In the genomic region with DNA sequence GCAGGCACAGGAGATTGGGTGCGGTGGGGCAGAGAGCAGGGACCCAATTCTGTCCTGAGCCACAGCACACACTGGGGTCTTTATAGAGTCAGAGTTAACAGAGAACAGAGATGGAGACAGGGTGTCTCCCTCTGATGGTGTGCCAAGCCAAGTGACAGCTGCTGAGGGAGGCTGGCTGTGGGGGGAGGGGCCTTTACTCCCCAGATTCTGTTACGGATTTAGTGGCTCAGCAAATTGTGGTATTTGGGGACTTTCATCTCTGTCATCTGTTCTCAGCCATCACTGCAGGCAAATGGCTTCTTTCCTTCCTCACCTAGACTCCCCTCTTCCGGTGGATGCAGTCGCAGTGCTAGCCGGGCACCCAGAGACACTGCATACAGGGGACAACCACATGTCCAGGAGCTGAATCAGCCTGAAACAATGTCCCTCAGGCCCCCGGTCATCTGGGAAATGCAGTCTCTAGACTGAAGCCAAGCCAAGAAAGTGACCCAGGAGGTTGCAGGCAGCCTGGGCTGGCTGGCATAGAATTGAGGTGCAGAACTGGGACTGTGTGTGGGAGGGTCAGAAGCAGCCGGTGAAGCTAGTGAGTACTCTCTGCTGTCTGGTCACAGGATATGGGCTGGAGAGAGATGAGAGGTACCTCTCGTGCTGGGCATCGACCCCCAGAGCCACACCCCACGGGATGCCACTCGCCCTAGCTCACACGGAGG, we compare ENCODE assay signal across 8 mouse cellular contexts. TPM values are rescaled to one million over a fixed set of nuclear protein-coding genes. Genes with fewer than 3 reads are reported as not detected.
DNase-seq lines count a peak whose midpoint lies in the region; ATAC-seq and TF ChIP-seq lines count a peak whose summit lies in the region.

No protein-coding gene starts in this region.

- WGBS in lung, embryonic 14.5 days, result 32% methylated on average over 12 of the region's 12 CpGs
- WGBS in hindbrain, embryonic 12.5 days, result 54% methylated on average over 12 of the region's 12 CpGs

- no peaks in the 10 kb centered on the region for H3K27me3 ChIP-seq in lung, embryonic 14.5 days (ENCODE audit: insufficient read depth, low read length)
- H3K27me3 ChIP-seq in hindbrain, embryonic 12.5 days, result peaks cover 5% of the 10 kb centered on the region; the same call in 1 of the 2 replicates

- peak overlapping the region; percentile 21; the same call in 1 of the 2 replicates for H3K27ac ChIP-seq in lung, embryonic 14.5 days (ENCODE audit: low read depth)
- H3K27ac ChIP-seq in hindbrain, embryonic 12.5 days, result peak overlapping the region; percentile 55

- H3K4me1 ChIP-seq in lung, embryonic 14.5 days (ENCODE audit: insufficient read depth), result peaks cover 12% of the 10 kb centered on the region; the same call in 1 of the 2 replicates
- H3K4me1 ChIP-seq in hindbrain, embryonic 12.5 days, result peaks cover 46% of the 10 kb centered on the region

- TF ChIP-seq CTCF in lung, embryonic 14.5 days (IDR thresholded peaks at IDR 0.05; ENCODE audit: low read depth), result no peak

- DNase-seq in lung, embryonic 14.5 days, result peak; percentile 74
- DNase-seq in lung, postnatal 25 days (ENCODE audit: low spot score), result no peak
- DNase-seq in cerebellum, postnatal 36 days, result peak; percentile 30 to 46
- DNase-seq in thymus, postnatal 36 days, result peak; percentile 50 to 66
- no peak for DNase-seq in urinary bladder, postnatal 36 days (ENCODE audit: low spot score in 2 of 2)
- DNase-seq in kidney, postnatal 36 days, result no peak

- H3K4me2 ChIP-seq in lung, embryonic 14.5 days, result no peak overlapping the region
- no peak overlapping the region for H3K4me2 ChIP-seq in hindbrain, embryonic 12.5 days (replicated peaks)

- H3K9ac ChIP-seq in lung, embryonic 14.5 days, result no peak overlapping the region
- H3K9ac ChIP-seq in hindbrain, embryonic 12.5 days, result peak overlapping the region; percentile 47; the same call in 1 of the 2 replicates

- ATAC-seq in lung, embryonic 14.5 days (ENCODE audit: insufficient read depth), result peak; percentile 47; the same call in 1 of the 2 replicates
- no peak for ATAC-seq in hindbrain, embryonic 12.5 days (ENCODE audit: low FRiP score)
- peak; percentile 2; the same call in 1 of the 2 replicates for ATAC-seq in megakaryocyte, adult 5-6 weeks (ENCODE audit: poor library complexity, severe bottlenecking)

- no peak overlapping the region for H3K4me3 ChIP-seq in lung, embryonic 14.5 days (ENCODE audit: low read depth, low read length)
- no peak overlapping the region for H3K4me3 ChIP-seq in hindbrain, embryonic 12.5 days

- H3K9me3 ChIP-seq in lung, embryonic 14.5 days (ENCODE audit: low read depth, low read length), result no peaks in the 10 kb centered on the region
- H3K9me3 ChIP-seq in hindbrain, embryonic 12.5 days (replicated peaks), result no peaks in the 10 kb centered on the region

- H3K36me3 ChIP-seq in lung, embryonic 14.5 days (ENCODE audit: insufficient read depth), result no peaks in the 10 kb centered on the region
- no peaks in the 10 kb centered on the region for H3K36me3 ChIP-seq in hindbrain, embryonic 12.5 days

RNA-seq across cellular contexts. Expression of gene Cdk5r1, which starts 12.5 kb away (rescaled TPM):
- 0.88 and 0.96 TPM in 2 replicates for polyA plus RNA-seq in lung, embryonic 14.5 days (2014; fragmentation: Nextera tagmentation; extraction: Ambion mirVana)
- 76.3 and 77.3 TPM in 2 replicates for polyA plus RNA-seq in hindbrain, embryonic 12.5 days (2016; fragmentation: Nextera tagmentation; extraction: Ambion mirVana)
- 2.0 and 3.2 TPM in 2 replicates for total RNA-seq in megakaryocyte, adult 5-6 weeks (2015)
- 3.3 and 4.5 TPM in 2 replicates for total RNA-seq in megakaryocyte, adult 5-6 weeks (2017)

Comparison
In these comparisons a context has a peak if more than half of its experiments do, and no peak if none do; other contexts are left out.
1. DNase-seq: peak in lung, embryonic 14.5 days (single experiment), cerebellum, postnatal 36 days (2 of 2) and thymus, postnatal 36 days (2 of 2); none in lung, postnatal 25 days (single experiment), urinary bladder, postnatal 36 days (0 of 2) and kidney, postnatal 36 days (0 of 2).
2. RNA of gene Cdk5r1, which starts 12.5 kb away (polyA plus RNA-seq): 76.3 to 77.3 TPM in hindbrain, embryonic 12.5 days; 0.88 to 0.96 TPM in lung, embryonic 14.5 days; every median in the first group is over 10 times any median in the second.